Mouse (Mus musculus) embryonic facial prominence, embryonic 10.5 days (tissue): Measurements from ENCODE around the gene Mynn. TPM values are rescaled to one million over a fixed set of nuclear protein-coding genes. Genes with fewer than 3 reads are reported as not detected.

Experiments used
- DNase-seq: peaks from one replicate; pipeline ENCODE4 v3.0.0-alpha.2; 2017; ENCODE audit warnings: low spot score
- H3K27ac ChIP-seq: fragments of 300-500 bp; sonication (generic); replicated peaks from 2 replicates; pipeline ENCODE4 v1.5.1; 2016; ENCODE audit warnings: mild to moderate bottlenecking
- H3K27me3 ChIP-seq: fragments of 300-500 bp; sonication (generic); replicated peaks from 2 replicates; pipeline ENCODE4 v1.6.1; 2016; ENCODE audit warnings: low read depth, mild to moderate bottlenecking; ENCODE audit not compliant: poor library complexity, severe bottlenecking
- H3K36me3 ChIP-seq: fragments of 300-500 bp; sonication (generic); replicated peaks from 2 replicates; pipeline ENCODE4 v1.6.1; 2016; ENCODE audit warnings: mild to moderate bottlenecking, moderate library complexity
- H3K4me1 ChIP-seq: fragments of 300-500 bp; sonication (generic); 2 replicates; pipeline ENCODE4 v1.6.1; 2016
- H3K4me3 ChIP-seq: fragments of 300-500 bp; sonication (generic); 2 replicates; pipeline ENCODE4 v1.5.1; 2016; ENCODE audit warnings: mild to moderate bottlenecking, moderate library complexity
- H3K9me3 ChIP-seq: fragments of 300-500 bp; sonication (generic); 2 replicates; pipeline ENCODE4 v1.6.1; 2016; ENCODE audit warnings: mild to moderate bottlenecking
- WGBS: fragments of 180-500 bp; shearing (Covaris S2); methylation state at CpG from one replicate; pipeline ENCODE4 v1.1.7; 2016; 5-methylcytosine and 5-hydroxymethylcytosine counted together
- polyA plus RNA-seq: library from polyadenylated mRNA; unstranded; fragments of >200 nt; fragmentation: Nextera tagmentation; extraction: Ambion mirVana; gene quantifications from 2 replicates; pipeline ENCODE4 v1.2.1, GENCODE M21; 2016

Mynn gene
- polyA plus RNA-seq, 1 experiment from 2014 or later = 30.0 TPM

DNA sequence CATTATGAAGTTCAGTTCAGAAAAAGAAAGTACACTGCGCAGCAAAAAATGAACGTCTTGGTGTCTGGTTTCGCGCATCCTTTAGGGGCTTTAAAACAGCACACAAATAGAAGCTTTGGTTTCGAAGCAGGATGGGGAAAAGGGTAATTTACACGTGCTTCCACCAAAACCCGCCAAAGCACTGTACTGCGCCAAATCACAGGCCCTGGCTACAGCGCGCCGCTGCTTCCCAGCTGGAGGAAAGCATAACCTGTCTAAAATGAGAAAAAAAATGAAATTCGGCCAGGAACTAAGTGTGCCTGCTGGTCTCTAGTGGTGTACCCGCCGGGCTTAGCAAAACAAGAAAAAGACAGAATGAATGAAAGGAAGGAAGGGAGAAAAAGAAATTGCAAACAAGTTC is 1.1 kb upstream of the Mynn start:
- peak; percentile 61 for DNase-seq

DNA sequence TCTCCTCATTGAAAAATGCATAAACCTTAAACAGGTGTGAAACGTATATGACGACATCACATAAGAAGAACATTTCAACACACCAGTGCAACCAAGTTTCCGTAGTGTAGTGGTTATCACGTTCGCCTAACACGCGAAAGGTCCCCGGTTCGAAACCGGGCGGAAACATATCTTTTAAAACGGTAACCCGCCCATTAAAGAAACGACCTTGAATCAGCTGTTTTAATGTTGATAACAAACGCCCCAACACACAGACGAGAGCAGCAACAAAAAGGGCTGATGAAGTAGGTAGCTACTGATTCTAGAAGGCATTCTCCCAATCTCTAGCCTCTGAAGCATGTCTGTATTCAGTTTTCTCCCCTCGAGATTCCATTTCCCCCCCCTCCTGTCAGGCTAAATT is 690 bp upstream of the Mynn start:
- H3K4me1 ChIP-seq = peaks cover 18% of the 10 kb centered on the region
- H3K27ac ChIP-seq = no peak overlapping the region
- DNase-seq = peak; percentile 81
- WGBS = under 1% methylated on average over 17 of the region's 17 CpGs
- H3K4me3 ChIP-seq = peak overlapping the region; percentile 89
- H3K27me3 ChIP-seq = peaks cover 32% of the 10 kb centered on the region
- peaks cover 21% of the 10 kb centered on the region for H3K36me3 ChIP-seq
- no peaks in the 10 kb centered on the region for H3K9me3 ChIP-seq

More for the DNA sequence above, 1.1 kb upstream of the Mynn start:
- Histone ChIP-seq H3K4me3 (peak overlapping the region; percentile 89), H3K27ac (peak overlapping the region; percentile 75), H3K9me3 (no peaks in the 10 kb centered on the region), H3K27me3 (peaks cover 32% of the 10 kb centered on the region), H3K4me1 (peaks cover 22% of the 10 kb centered on the region), H3K36me3 (peaks cover 16% of the 10 kb centered on the region)
- under 1% methylated on average over 14 of the region's 14 CpGs for WGBS

DNA sequence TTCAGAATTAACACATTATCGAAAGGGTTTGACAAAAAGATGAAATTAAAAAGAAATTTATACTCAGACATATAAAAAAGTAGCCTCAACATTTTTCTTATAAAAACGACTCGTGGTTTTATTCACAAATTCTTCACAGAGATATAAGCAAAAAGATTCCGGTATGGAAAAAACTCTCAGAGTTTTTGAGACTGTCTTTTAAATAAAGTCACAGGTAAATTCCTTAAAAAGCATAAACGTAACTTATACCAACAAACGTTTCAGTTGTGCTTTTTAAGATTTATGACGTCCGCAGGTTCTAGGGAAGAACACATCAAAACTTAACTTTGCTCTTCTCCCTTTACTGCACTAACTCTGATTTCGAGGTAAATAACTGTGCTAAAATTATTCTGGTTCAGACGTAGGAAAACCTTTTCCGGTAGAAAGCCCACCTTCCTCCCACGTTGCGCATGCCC is 228 bp upstream of the Mynn start:
- no peak for DNase-seq
- no peaks in the 10 kb centered on the region for H3K9me3 ChIP-seq
- H3K36me3 ChIP-seq = peaks cover 26% of the 10 kb centered on the region
- H3K4me3 ChIP-seq = peak overlapping the region; percentile 89
- H3K27me3 ChIP-seq = peaks cover 31% of the 10 kb centered on the region
- peak overlapping the region; percentile 95 for H3K27ac ChIP-seq
- WGBS = under 1% methylated on average over 13 of the region's 13 CpGs
- peaks cover 18% of the 10 kb centered on the region for H3K4me1 ChIP-seq

DNA sequence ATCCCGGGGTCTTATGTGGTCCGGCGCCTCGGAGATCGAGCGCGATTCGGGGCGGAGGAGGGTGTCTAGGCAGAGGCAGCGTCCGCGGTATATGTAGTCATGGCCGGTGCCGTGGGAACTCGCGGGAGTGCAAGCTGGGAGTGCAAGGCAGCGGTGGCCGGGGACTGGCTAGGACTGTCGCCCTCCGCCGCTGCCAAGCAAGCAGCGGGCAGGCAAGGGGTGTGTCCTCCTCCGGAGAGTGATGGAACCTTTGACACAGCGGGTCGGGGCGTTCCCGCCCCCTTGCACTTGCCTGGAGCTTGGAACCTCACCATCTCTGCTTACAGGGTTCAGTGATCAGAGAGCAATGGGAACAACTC is 854 bp downstream of the Mynn start:
- peaks cover 34% of the 10 kb centered on the region for H3K36me3 ChIP-seq
- no peaks in the 10 kb centered on the region for H3K9me3 ChIP-seq
- peak overlapping the region; percentile 95 for H3K27ac ChIP-seq
- H3K4me3 ChIP-seq = peak overlapping the region; percentile 89
- under 1% methylated on average over 27 of the region's 27 CpGs for WGBS
- peaks cover 21% of the 10 kb centered on the region for H3K27me3 ChIP-seq
- peak; percentile 84 for DNase-seq
- H3K4me1 ChIP-seq = peaks cover 18% of the 10 kb centered on the region

DNA sequence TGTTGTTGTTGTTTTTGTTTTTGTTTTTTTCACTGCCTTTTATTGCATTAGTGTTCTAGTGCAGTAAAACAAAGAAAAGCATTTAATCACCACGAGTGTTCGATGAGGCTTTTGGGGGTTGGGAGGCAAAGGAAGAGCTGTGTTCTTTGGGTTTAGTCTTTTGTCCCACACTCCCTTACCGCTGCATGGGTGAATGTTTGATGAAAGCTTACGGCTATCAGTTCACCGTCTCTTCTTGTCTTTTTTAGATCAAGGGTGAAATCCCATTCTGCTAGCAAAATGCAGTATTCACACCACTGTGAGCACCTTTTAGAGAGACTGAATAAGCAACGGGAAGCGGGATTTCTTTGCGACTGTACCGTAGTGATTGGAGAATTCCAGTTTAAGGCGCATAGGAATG is 1.4 kb downstream of the Mynn start:
- peaks cover 40% of the 10 kb centered on the region for H3K36me3 ChIP-seq
- peaks cover 18% of the 10 kb centered on the region for H3K4me1 ChIP-seq
- no peak for DNase-seq
- H3K27me3 ChIP-seq = peaks cover 15% of the 10 kb centered on the region
- 43% methylated on average over 10 of the region's 10 CpGs for WGBS
- H3K9me3 ChIP-seq = no peaks in the 10 kb centered on the region
- peak overlapping the region; percentile 95; the same call in 1 of the 2 replicates for H3K27ac ChIP-seq
- H3K4me3 ChIP-seq = peak overlapping the region; percentile 89

DNA sequence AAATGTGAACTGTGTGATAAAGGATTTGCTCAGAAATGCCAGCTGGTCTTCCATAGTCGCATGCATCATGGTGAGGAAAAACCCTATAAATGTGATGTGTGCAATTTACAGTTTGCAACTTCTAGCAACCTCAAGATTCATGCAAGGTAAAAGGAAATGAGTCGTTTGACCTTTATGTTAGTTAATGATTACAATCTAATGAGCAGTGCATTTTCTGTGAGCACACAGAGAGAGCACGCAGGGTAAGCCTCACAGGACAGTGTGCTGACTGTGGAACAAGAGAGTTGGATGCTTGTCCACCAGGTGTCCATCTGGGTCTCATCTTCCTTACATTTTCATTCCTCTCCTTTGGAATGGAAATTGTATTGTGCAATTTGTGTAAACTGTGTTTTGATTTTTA is 7.1 kb downstream of the Mynn start:
- Histone ChIP-seq H3K9me3 (no peaks in the 10 kb centered on the region), H3K4me3 (no peak overlapping the region), H3K27ac (no peak overlapping the region), H3K4me1 (no peaks in the 10 kb centered on the region), H3K36me3 (peaks cover 94% of the 10 kb centered on the region), H3K27me3 (no peaks in the 10 kb centered on the region)
- no peak for DNase-seq
- WGBS = 92% methylated on average over 3 of the region's 3 CpGs

DNA sequence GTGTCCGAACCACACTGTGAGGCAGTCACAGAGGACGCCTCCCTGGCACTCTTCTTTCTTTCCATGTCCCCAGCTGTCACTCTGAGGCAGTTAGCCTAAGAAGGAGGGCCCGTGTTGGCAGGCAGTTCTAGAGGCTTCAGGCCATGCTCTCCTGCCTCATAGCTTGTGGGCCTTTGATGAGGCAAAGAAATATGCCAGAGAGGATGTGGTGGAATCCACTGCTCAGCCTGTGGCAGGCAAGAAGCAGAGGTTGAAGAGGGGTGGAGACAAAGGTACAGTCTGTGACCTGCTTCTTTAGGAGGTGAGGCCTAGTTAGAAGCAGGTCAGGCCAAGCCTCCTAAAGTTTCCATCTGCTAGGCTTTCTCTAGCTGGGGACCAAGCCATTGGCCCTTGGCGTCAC is 9.1 kb downstream of the Mynn start:
- H3K4me3 ChIP-seq = no peak overlapping the region
- no peak for DNase-seq

DNA sequence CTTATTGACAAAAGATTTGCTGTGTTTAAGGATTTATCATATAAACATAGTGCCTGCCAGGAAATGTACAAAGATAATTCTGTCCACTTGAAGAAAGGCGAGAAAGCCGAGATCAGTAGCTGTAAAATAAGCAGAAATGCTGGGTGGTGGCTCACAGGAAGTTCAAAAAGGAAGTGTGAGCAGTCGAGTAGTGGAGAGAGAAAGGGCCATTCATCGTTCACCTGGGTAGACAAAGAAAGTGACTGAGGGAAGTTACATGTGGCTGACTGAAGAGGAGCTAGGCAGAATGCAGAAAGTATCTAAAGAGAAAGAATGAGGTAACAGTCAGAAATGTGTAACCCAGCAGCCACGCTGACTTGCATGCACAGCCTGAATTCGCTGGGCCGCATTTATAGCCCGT is 18.3 kb downstream of the Mynn start:
- Histone ChIP-seq H3K27me3 (no peaks in the 10 kb centered on the region), H3K4me1 (no peaks in the 10 kb centered on the region), H3K9me3 (no peaks in the 10 kb centered on the region), H3K36me3 (peaks cover 59% of the 10 kb centered on the region), H3K4me3 (no peak overlapping the region), H3K27ac (no peak overlapping the region)
- no peak for DNase-seq
- 80% methylated on average over 8 of the region's 8 CpGs for WGBS

More for the DNA sequence above, 9.1 kb downstream of the Mynn start:
- H3K4me1 ChIP-seq = no peaks in the 10 kb centered on the region
- no peaks in the 10 kb centered on the region for H3K9me3 ChIP-seq
- WGBS = 91% methylated on average over 4 of the region's 4 CpGs
- H3K27me3 ChIP-seq = no peaks in the 10 kb centered on the region
- no peak overlapping the region for H3K27ac ChIP-seq
- peaks cover 92% of the 10 kb centered on the region for H3K36me3 ChIP-seq

DNA sequence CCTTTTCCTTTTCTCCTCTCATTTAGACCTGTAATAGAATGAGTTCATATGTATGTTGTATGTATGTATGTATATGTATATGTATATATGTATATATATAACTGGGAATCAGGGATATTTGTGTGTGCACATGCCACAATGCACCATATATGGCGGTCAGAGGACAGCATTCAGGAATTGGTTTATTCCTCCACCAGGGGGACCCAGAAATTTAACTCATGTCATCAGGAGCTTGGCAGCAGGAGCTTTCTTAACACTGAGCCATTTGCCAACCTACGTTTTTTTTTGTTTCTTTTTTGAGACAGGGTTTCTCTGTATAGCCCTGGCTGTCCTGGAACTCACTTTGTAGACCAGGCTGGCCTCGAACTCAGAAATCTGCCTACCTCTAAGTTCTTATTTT is 31.8 kb downstream of the Mynn start:
- no peak for DNase-seq
- 73% methylated on average over 3 of the region's 3 CpGs for WGBS
- Histone ChIP-seq H3K4me3 (no peak overlapping the region), H3K27me3 (no peaks in the 10 kb centered on the region), H3K36me3 (no peaks in the 10 kb centered on the region), H3K27ac (no peak overlapping the region), H3K4me1 (no peaks in the 10 kb centered on the region), H3K9me3 (no peaks in the 10 kb centered on the region)

DNA sequence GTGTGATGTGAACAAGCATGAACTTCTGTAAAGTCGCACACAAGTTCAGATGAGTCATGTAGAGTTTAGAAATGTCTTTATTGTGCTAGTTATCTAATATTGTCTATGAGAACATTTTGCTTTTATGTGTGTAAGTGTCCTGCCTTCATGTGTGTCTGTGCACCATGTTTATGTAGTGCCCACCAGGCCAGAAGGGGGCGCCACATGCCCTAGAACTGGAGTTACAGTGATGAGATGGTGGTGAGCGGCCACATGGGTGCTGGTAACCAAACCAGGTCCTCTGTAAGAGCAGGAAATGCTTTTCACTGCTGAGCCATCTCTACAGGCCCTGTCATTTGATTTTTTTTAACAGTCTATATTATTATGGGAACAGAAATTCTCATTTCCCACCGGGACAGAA is 33.8 kb downstream of the Mynn start:
- Histone ChIP-seq H3K4me1 (no peaks in the 10 kb centered on the region), H3K9me3 (no peaks in the 10 kb centered on the region), H3K27ac (no peak overlapping the region), H3K4me3 (no peak overlapping the region), H3K36me3 (no peaks in the 10 kb centered on the region), H3K27me3 (no peaks in the 10 kb centered on the region)
- DNase-seq = no peak
- WGBS = 82% methylated on average over 4 of the region's 4 CpGs

DNA sequence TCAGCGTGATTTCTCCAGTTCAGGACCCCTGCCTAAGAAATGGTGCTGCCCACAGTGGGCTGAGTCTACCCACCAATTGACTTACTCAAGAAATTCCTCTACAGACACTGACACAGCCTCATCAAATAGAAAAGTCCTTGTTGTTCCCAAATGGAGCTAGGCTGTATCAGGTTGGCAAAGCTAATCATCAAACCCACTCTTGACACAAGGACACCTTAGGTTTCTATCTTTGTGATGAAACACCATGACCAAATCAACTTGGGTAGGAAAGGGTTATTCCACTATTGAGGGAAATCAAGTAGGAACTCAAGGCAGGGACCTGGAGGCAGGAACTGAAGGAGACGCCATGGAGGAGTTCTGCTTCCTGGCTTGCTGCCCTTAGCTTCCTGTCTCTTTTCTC is 42.3 kb downstream of the Mynn start, which contains the start of gene Lrriq4:
TSS of gene Lrriq4 (plus strand) at position 301 of the 400 bp plus-strand sequence.
- Histone ChIP-seq H3K9me3 (no peaks in the 10 kb centered on the region), H3K4me3 (no peak within 1 kb of the TSS), H3K4me1 (peaks cover 14% of the 10 kb centered on the region), H3K27ac (no peak within 1 kb of the TSS), H3K36me3 (no peaks in the 10 kb centered on the region), H3K27me3 (peaks cover 22% of the 10 kb centered on the region)
- WGBS = 79% methylated on average over 2 of the region's 2 CpGs
- no peak for DNase-seq

DNA sequence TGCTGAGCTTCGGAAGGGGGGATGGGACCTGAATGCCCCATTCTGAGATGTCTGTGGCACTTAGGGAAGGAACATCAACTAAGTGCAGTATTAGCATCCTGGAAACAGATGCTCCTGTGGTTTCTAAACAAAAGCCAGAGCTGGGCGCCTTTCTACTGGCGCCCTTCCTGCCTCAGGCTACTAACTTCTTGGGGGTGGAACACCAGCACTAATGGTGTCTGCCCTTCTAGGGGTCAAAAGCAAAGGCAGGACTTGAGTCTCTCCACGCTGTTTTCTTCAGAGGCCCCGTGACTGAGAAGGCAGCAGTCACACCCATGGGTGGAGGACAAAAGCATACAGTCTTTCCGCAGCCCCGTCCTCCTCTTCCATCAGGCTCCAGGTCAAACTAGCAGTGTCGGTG is 44.9 kb downstream of the Mynn start:
- DNase-seq = no peak
- Histone ChIP-seq H3K9me3 (no peaks in the 10 kb centered on the region), H3K36me3 (no peaks in the 10 kb centered on the region), H3K27ac (no peak overlapping the region), H3K4me3 (peak overlapping the region; percentile 58; the same call in 1 of the 2 replicates), H3K4me1 (peaks cover 25% of the 10 kb centered on the region), H3K27me3 (peaks cover 48% of the 10 kb centered on the region)
- WGBS = 31% methylated on average over 8 of the region's 8 CpGs

DNA sequence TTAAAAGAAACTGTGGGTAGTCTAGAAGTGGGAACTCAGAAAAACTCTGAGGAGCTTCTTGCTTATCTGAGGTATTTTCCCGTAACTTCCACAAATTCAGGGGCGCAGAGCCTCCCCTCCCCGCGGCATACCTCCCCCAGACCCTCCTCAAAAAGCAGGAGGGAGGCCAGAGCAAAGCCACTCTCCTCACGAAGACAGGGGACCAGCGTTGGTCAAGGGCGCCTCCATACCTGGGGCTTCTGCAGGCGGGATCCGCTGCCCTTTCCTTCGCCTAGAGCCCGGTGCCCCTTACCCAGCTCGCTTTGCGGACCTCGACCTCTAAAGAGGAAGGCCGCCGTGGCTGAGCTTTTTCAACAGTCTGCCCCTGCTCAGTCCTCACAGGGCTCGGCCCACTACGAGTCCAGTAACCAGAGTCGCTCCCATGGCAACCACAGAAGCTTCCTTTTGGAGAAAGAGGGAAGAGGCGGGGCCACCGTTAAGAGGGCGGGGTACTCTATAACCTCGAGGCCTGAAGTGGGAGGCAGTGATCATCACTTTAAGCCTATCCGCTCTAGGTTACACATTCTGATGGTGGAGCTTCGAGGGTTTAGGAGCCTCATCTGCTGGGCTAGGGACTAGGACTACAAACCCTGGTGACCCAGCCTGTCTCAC is 45.7 kb downstream of the Mynn start, which contains the start of gene Lrrc34:
TSS of gene Lrrc34 (minus strand) at position 430 of the 651 bp plus-strand sequence.
- Histone ChIP-seq H3K27ac (peak within 1 kb of the TSS; percentile 68), H3K36me3 (no peaks in the 10 kb centered on the region), H3K4me1 (peaks cover 28% of the 10 kb centered on the region), H3K9me3 (no peaks in the 10 kb centered on the region), H3K27me3 (peaks cover 50% of the 10 kb centered on the region), H3K4me3 (peak within 1 kb of the TSS; percentile 58)
- peak; percentile 85 for DNase-seq
- WGBS = 2% methylated on average over 25 of the region's 25 CpGs
